Mouse (Mus musculus) erythroblast, embryonic 14.5 days (primary cell): Measurements from ENCODE around the gene Gm9944.

Experiments
- GATA1 ChIP-seq: IDR thresholded peaks from 2 replicates; pipeline ENCODE4 v1.6.1; 2012; ENCODE audit warnings: low read length, inconsistent platforms, mixed read lengths
- TAL1 ChIP-seq: IDR thresholded peaks from 3 replicates; pipeline ENCODE4 v1.6.1; 2012; ENCODE audit warnings: low read length, inconsistent platforms, mixed read lengths

- TF ChIP-seq GATA1 (no peak), TAL1 (no peak)
Observed at GRCm38 (mm10) chr4:144441582-144441981, 11.5 kb downstream of the Gm9944 start.
